Mouse (Mus musculus): Measurements from ENCODE around the gene Rnft1. TPM values are rescaled to one million over a fixed set of nuclear protein-coding genes. Genes with fewer than 3 reads are reported as not detected.

Gene Rnft1
- polyA plus RNA-seq, 1 experiment = 7.0 TPM

DNA sequence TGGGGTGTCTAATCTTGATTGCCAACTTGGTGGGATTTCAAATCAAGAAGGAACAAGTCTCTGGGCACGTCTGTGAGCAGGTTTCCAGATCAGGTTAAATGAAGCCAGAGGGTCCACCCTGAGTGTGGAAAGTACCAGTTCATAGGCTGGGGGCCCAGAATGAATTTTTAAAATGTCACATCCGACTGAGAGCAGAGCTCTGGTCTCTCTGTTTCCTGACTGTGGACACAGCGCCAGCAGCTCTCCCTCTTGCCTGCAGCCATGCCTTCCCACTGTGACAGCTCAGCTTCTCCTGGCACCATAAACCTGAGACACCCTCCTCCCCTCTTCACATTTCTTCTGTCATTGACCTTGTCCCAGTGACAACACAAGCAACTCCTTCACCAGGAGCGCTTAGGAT, 15.5 kb upstream of the Rnft1 start:
- Histone ChIP-seq H3K9me3 (no peaks in the 10 kb centered on the region), H3K36me3 (replicated peaks; ENCODE audit: low read length) (no peaks in the 10 kb centered on the region), H3K4me3 (replicated peaks) (no peak overlapping the region), H3K27me3 (replicated peaks) (peaks cover 27% of the 10 kb centered on the region), H3K4me1 (peaks cover 22% of the 10 kb centered on the region)
- TF ChIP-seq FLI1 (IDR thresholded peaks at IDR 0.05; ENCODE audit: low read length) (no peak), GATA1 (IDR thresholded peaks at IDR 0.05; ENCODE audit: borderline replicate concordance, low read length) (no peak)

DNA sequence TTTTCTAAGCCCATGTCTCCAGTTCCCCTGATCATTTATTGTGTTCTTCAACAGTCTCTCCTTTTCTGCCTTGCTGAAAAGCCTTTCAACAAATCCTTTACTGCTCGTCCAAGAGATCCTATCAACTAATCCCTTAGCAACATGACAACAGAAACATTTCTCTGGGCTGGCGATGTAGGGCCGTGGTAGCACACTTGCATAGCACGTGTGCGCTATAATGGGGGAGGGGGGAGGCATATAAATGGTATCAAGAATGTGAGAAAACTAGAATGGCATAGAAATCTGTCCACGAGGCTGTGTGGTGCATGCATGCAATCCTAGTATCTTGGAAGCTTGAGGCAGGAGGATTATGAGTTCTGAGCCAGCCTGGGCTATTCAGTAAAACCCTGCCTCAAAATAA, 12.7 kb upstream of the Rnft1 start:
- H3K4me3 ChIP-seq (replicated peaks) = no peak overlapping the region
- peaks cover 38% of the 10 kb centered on the region for H3K27me3 ChIP-seq (replicated peaks)
- H3K4me1 ChIP-seq = peaks cover 24% of the 10 kb centered on the region
- H3K36me3 ChIP-seq (replicated peaks; ENCODE audit: low read length) = no peaks in the 10 kb centered on the region
- TF ChIP-seq FLI1 (IDR thresholded peaks at IDR 0.05; ENCODE audit: low read length) = no peak
- no peak for TF ChIP-seq GATA1 (IDR thresholded peaks at IDR 0.05; ENCODE audit: borderline replicate concordance, low read length)
- H3K9me3 ChIP-seq = no peaks in the 10 kb centered on the region

DNA sequence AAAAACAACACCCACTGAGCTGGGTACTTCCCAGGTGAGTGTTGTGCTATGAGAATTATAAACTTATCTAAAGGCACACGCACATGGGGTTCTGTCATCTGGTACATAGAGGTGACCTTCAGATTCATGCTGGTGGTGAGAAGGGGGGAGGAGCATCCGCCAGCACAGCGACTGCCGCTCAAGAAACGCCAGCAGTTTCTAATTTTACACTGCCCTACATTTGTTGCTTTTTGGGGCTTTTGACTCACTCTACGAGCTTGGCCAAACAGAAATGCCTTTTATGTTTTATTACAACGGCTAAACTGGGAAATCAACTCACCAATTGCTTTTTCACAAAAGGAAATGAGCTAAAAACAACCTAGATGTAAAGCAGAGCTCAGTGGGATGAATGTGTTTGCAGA, 11.7 kb upstream of the Rnft1 start:
- H3K4me1 ChIP-seq = peaks cover 23% of the 10 kb centered on the region
- H3K4me3 ChIP-seq (replicated peaks) = peak overlapping the region; percentile 73
- no peaks in the 10 kb centered on the region for H3K9me3 ChIP-seq
- no peaks in the 10 kb centered on the region for H3K36me3 ChIP-seq (replicated peaks; ENCODE audit: low read length)
- H3K27me3 ChIP-seq (replicated peaks) = peaks cover 41% of the 10 kb centered on the region
- TF ChIP-seq FLI1 (IDR thresholded peaks at IDR 0.05; ENCODE audit: low read length) (no peak), GATA1 (IDR thresholded peaks at IDR 0.05; ENCODE audit: borderline replicate concordance, low read length) (no peak)

DNA sequence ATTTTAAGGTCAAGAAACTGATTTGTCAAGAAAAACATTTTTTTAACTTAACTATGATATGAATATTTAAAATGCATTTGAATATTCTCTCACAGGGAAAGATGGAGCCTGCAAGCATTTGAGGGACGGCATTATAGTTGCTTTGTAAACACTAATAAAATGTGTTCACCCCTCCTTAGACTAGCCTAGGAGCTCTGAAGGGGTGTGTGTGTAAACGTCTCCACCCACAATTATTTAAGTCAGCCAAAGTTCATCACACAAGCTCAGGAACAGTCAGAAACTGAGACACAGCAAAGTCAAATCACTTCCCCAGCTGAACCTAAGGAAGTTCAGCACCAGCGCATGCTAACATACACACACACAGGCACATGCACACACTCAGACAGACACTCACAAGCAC, 10.9 kb upstream of the Rnft1 start:
- TF ChIP-seq FLI1 (IDR thresholded peaks at IDR 0.05; ENCODE audit: low read length) = no peak
- TF ChIP-seq GATA1 (IDR thresholded peaks at IDR 0.05; ENCODE audit: borderline replicate concordance, low read length) = no peak
- H3K4me1 ChIP-seq = peaks cover 18% of the 10 kb centered on the region
- peaks cover 34% of the 10 kb centered on the region for H3K27me3 ChIP-seq (replicated peaks)
- no peak overlapping the region for H3K4me3 ChIP-seq (replicated peaks)
- no peaks in the 10 kb centered on the region for H3K9me3 ChIP-seq
- no peaks in the 10 kb centered on the region for H3K36me3 ChIP-seq (replicated peaks; ENCODE audit: low read length)

DNA sequence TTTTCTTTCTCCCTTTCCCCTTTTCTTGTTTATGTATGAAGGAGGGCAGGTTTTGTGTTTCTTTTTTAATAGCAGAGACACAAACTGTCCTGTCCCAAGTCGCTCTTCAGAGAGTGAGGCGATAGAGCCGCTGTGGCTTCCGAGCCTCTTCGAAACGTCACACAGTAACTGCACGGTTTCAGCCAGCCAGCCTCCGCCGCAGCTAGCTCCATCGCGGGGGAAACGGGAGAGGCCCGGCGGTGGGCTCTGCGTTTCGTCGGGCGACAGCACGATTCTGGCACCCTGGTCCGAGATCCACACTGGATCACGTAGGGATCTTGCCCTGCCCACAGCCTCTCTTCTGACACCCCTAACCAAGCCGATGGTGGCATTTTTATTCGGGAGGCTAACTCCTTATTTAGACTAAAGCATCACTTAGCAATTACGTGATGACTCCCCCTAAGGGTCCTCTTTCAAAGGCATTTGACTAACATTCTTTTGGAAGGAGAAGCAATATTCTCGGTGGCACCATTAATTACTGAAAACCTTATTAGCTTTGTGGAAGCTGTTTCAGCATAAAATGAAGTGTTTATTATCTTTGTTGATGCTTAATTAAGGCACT, 553 bp downstream of the Rnft1 start:
- H3K36me3 ChIP-seq (replicated peaks; ENCODE audit: low read length) = peaks cover 26% of the 10 kb centered on the region
- peak overlapping the region; percentile 97 for H3K4me3 ChIP-seq (replicated peaks)
- H3K4me1 ChIP-seq = peaks cover 10% of the 10 kb centered on the region
- no peaks in the 10 kb centered on the region for H3K9me3 ChIP-seq
- peaks cover 7% of the 10 kb centered on the region for H3K27me3 ChIP-seq (replicated peaks)
- TF ChIP-seq FLI1 (IDR thresholded peaks at IDR 0.05; ENCODE audit: low read length) = no peak
- TF ChIP-seq GATA1 (IDR thresholded peaks at IDR 0.05; ENCODE audit: borderline replicate concordance, low read length) = no peak

DNA sequence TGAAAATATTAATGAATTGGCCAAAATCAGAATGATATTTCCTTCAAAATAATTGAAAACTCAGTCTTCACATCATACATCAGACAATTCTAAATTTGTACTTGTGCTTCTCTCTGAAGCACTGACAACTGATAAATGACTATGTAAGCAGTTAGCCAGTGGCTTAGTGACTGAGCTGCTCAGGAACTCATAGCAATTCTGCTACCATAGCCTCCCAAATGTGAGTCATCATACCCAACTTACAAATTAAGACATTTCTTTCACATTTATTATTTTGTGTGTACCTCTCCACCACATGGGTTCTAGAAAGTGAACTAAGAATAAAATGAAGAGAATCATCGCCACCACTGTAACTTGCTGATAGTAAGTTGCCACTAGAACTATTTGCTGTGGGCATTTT, 6.3 kb downstream of the Rnft1 start:
- no peak for TF ChIP-seq GATA1 (IDR thresholded peaks at IDR 0.05; ENCODE audit: borderline replicate concordance, low read length)
- H3K36me3 ChIP-seq (replicated peaks; ENCODE audit: low read length) = peaks cover 80% of the 10 kb centered on the region
- no peaks in the 10 kb centered on the region for H3K27me3 ChIP-seq (replicated peaks)
- no peaks in the 10 kb centered on the region for H3K9me3 ChIP-seq
- no peak overlapping the region for H3K4me3 ChIP-seq (replicated peaks)
- peaks cover 17% of the 10 kb centered on the region for H3K4me1 ChIP-seq

DNA sequence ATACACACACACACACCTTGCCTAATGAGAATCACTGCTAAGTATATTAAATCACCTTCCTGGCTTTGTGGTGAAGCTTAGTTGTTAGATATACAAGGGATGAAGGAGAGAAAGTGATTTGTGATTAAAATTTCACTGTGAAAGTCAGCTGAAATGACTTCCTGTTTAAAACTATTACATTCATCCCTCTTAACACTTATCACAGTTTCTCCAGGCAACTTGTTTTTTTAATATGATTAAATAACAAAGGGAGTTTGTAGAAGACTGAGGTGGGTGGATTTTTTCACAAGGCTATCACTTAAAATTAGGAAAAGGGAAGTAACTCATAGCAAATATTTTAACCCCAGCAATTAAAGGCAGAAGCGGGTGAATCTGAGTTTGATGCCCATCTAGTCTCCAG, 12.9 kb downstream of the Rnft1 start:
- Histone ChIP-seq H3K4me3 (replicated peaks) (no peak overlapping the region), H3K9me3 (no peaks in the 10 kb centered on the region), H3K4me1 (peaks cover 5% of the 10 kb centered on the region; the same call in 1 of the 2 replicates), H3K36me3 (replicated peaks; ENCODE audit: low read length) (peaks cover 88% of the 10 kb centered on the region), H3K27me3 (replicated peaks) (no peaks in the 10 kb centered on the region)
- TF ChIP-seq GATA1 (IDR thresholded peaks at IDR 0.05; ENCODE audit: borderline replicate concordance, low read length) (no peak), FLI1 (IDR thresholded peaks at IDR 0.05; ENCODE audit: low read length) (no peak)

DNA sequence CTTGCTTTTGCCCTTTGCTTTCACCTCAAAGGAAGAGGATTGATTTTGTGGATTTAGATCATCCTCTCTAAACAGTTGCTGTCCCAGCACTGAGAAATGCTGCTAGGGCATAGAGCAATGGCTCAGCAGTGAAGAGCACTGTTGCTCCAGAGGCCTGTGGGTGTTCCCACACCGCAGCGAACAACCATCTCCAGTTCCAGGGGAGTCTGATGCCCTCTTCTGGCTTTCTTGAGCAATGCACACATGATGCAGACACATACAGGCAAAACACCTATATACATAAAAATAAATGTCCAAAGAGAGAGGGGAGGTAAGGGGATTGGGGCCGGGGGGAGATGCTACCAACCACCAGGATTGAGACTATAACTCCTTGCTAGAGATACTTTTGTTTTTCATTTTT, 13.5 kb downstream of the Rnft1 start:
- Histone ChIP-seq H3K4me3 (replicated peaks) (no peak overlapping the region), H3K27me3 (replicated peaks) (no peaks in the 10 kb centered on the region), H3K36me3 (replicated peaks; ENCODE audit: low read length) (peaks cover 88% of the 10 kb centered on the region), H3K4me1 (peaks cover 5% of the 10 kb centered on the region; the same call in 1 of the 2 replicates), H3K9me3 (no peaks in the 10 kb centered on the region)
- TF ChIP-seq GATA1 (IDR thresholded peaks at IDR 0.05; ENCODE audit: borderline replicate concordance, low read length) = no peak
- TF ChIP-seq FLI1 (IDR thresholded peaks at IDR 0.05; ENCODE audit: low read length) = no peak

DNA sequence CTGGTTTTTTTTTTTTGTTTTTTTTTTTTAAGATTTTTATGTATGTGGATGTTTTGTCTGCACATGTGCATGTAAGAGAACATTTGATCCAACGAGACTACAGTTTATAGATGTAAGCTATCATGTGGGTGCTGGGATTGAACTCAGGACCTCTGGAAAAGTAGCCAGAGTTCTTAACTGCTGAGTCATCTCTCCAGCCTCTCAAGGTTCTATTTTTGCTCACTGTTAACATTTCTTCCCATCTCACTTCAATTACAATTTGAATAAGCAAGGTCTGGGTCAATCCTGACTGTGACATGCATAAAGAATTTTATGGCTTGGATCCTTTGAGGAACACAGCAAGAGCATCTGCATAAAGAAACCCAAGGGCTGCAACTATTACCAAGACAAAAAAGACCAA, 16.3 kb downstream of the Rnft1 start:
- Histone ChIP-seq H3K27me3 (replicated peaks) (no peaks in the 10 kb centered on the region), H3K4me3 (replicated peaks) (no peak overlapping the region), H3K9me3 (no peaks in the 10 kb centered on the region), H3K36me3 (replicated peaks; ENCODE audit: low read length) (peaks cover 88% of the 10 kb centered on the region), H3K4me1 (peaks cover 5% of the 10 kb centered on the region; the same call in 1 of the 2 replicates)
- TF ChIP-seq GATA1 (IDR thresholded peaks at IDR 0.05; ENCODE audit: borderline replicate concordance, low read length) (no peak), FLI1 (IDR thresholded peaks at IDR 0.05; ENCODE audit: low read length) (no peak)

DNA sequence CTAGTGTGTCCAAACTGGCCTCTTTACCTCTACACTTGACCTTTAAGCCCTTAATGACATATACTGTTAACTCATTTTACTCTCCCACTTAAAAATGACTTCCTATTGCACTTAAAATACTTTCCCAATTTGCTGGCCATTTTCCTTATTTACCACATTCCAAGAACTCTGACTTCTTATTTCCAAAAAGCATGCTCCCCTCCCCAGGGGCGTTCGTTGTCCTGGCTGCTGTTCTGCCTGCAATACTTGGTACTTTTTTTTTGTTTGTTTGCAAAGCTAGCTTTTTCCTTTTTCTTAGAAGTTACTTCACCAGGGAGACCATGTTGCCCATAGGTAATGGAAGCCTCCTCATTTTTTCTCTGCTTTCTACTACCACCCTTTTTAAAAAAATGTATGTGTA, 18.7 kb downstream of the Rnft1 start:
- H3K36me3 ChIP-seq (replicated peaks; ENCODE audit: low read length) = peaks cover 89% of the 10 kb centered on the region
- no peak overlapping the region for H3K4me3 ChIP-seq (replicated peaks)
- peaks cover 5% of the 10 kb centered on the region; the same call in 1 of the 2 replicates for H3K4me1 ChIP-seq
- no peaks in the 10 kb centered on the region for H3K9me3 ChIP-seq
- H3K27me3 ChIP-seq (replicated peaks) = no peaks in the 10 kb centered on the region
- TF ChIP-seq GATA1 (IDR thresholded peaks at IDR 0.05; ENCODE audit: borderline replicate concordance, low read length) = no peak
- TF ChIP-seq FLI1 (IDR thresholded peaks at IDR 0.05; ENCODE audit: low read length) = no peak

DNA sequence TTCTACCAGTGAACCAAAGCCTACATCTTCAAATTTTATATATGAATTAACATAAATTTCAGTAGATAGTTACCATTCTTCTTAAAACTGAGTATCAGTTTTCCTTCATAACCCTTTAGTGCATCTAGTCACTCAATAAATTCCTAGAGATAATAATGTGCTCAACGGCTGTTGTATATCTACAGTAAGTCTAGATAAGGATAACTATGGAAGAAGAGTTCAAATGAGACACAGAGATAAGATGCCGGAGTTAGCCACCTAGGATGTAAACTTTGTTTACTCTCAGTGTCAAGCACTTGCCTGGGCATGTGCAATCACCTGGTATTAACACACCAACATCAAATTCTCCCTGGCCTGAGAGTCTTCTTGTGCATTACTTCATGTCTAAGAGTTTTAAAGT, 22.9 kb downstream of the Rnft1 start:
- Histone ChIP-seq H3K4me3 (replicated peaks) (no peak overlapping the region), H3K9me3 (no peaks in the 10 kb centered on the region), H3K27me3 (replicated peaks) (no peaks in the 10 kb centered on the region), H3K4me1 (no peaks in the 10 kb centered on the region), H3K36me3 (replicated peaks; ENCODE audit: low read length) (peaks cover 96% of the 10 kb centered on the region)
- TF ChIP-seq GATA1 (IDR thresholded peaks at IDR 0.05; ENCODE audit: borderline replicate concordance, low read length) = no peak
- TF ChIP-seq FLI1 (IDR thresholded peaks at IDR 0.05; ENCODE audit: low read length) = no peak

Measured in megakaryocyte, embryonic 14.5 days (primary cell).